10 mouse cellular contexts compared by ENCODE assay signal in the genomic region with DNA sequence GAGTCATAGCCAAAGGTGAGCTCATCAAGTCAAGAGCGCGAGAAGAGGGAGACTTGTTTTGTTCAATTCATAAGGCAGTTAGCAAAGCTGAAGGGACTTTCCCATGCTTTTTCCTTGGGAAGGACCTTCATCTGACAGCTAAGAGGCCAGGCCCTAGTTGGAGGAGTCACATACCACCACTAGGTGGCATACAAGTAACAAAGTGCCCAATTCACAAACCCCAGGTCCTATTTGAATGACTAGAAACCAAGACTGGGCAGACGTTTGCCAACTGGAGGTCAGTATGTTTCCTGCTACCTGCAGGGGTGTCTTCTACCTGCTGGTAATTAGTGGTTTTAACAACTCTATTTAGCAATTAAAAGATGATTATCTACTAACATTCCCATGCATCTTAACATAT. TPM values are rescaled to one million over a fixed set of nuclear protein-coding genes. Genes with fewer than 3 reads are reported as not detected.
A peak's percentile ranks its signal among the peaks of the same experiment; 100 is the strongest.
DNase-seq lines count a peak whose midpoint lies in the region; ATAC-seq and TF ChIP-seq lines count a peak whose summit lies in the region.
"Had no signal": no experiment of that assay in that cellular context is flagged by ENCODE, and none has a peak within 500 bp of the region (broad histone marks: within the 10 kb centered on the region; RNA-seq: fewer than 3 reads in every experiment).

No protein-coding gene starts in this region.

- H3K27ac ChIP-seq in embryonic facial prominence, embryonic 11.5 days (replicated peaks; ENCODE audit: low read depth, low read length): no peak overlapping the region
- H3K27ac ChIP-seq in kidney, adult 2 months (ENCODE audit: insufficient read depth, low read depth, low read length): no peak overlapping the region
- no peak overlapping the region for H3K27ac ChIP-seq in limb, embryonic 10.5 days
- H3K27ac ChIP-seq: neural tube, embryonic 13.5 days had no signal

- intact Hi-C loops in gastrocnemius, postnatal 14 days (cut with DNase I; ENCODE audit: low total_unique reads): loop anchor here (5.0 kb wide), 2 partner anchors 107 to 177 kb away; no protein-coding TSS in a partner anchor

- H3K36me3 ChIP-seq in embryonic facial prominence, embryonic 11.5 days (replicated peaks; ENCODE audit: control insufficient read depth, insufficient read depth, low read depth, low read length): no peaks in the 10 kb centered on the region
- no peaks in the 10 kb centered on the region for H3K36me3 ChIP-seq in kidney, adult 2 months (ENCODE audit: control insufficient read depth, insufficient read depth, low read length)
- no peaks in the 10 kb centered on the region for H3K36me3 ChIP-seq in limb, embryonic 10.5 days
- H3K36me3 ChIP-seq: neural tube, embryonic 13.5 days had no signal

- H3K9ac ChIP-seq in embryonic facial prominence, embryonic 11.5 days (replicated peaks; ENCODE audit: low read length): no peak overlapping the region
- H3K9ac ChIP-seq: neural tube, embryonic 13.5 days had no signal

- peak; percentile 23 for DNase-seq in testis, postnatal 14 days (ENCODE audit: low spot score)
- DNase-seq in testis, postnatal 10 days (ENCODE audit: low spot score): no peak
- peak; percentile 63 for DNase-seq in adrenal gland, postnatal 14 days
- peak; percentile 70 for DNase-seq in embryonic facial prominence, embryonic 11.5 days (ENCODE audit: low spot score)
- DNase-seq in kidney, adult 2 months: peak; percentile 75
- peak; percentile 34 for DNase-seq in limb, embryonic 10.5 days (ENCODE audit: low spot score)
- DNase-seq in right cerebral cortex, adult 2 months (ENCODE audit: low spot score in 2 of 2): peak; percentile 54 to 62
- no peak for DNase-seq in gastrocnemius, postnatal 14 days

- H3K4me1 ChIP-seq in embryonic facial prominence, embryonic 11.5 days (ENCODE audit: control insufficient read depth, insufficient read depth, low read length): no peaks in the 10 kb centered on the region
- no peaks in the 10 kb centered on the region for H3K4me1 ChIP-seq in kidney, adult 2 months (ENCODE audit: control insufficient read depth, insufficient read depth, low read length)
- H3K4me1 ChIP-seq in limb, embryonic 10.5 days: peaks cover 8% of the 10 kb centered on the region

- H3K4me2 ChIP-seq in embryonic facial prominence, embryonic 11.5 days (ENCODE audit: low read depth, low read length): no peak overlapping the region
- H3K4me2 ChIP-seq: neural tube, embryonic 13.5 days had no signal

- H3K9me3 ChIP-seq in embryonic facial prominence, embryonic 11.5 days (replicated peaks; ENCODE audit: control insufficient read depth, low read length): no peaks in the 10 kb centered on the region
- H3K9me3 ChIP-seq in limb, embryonic 10.5 days (replicated peaks): no peaks in the 10 kb centered on the region
- H3K9me3 ChIP-seq: neural tube, embryonic 13.5 days had no signal

- H3K27me3 ChIP-seq in embryonic facial prominence, embryonic 11.5 days (ENCODE audit: control insufficient read depth, insufficient read depth, low read length): peaks cover 9% of the 10 kb centered on the region; the same call in 1 of the 2 replicates
- H3K27me3 ChIP-seq in kidney, adult 2 months (replicated peaks; ENCODE audit: control insufficient read depth, insufficient read depth, low read length): no peaks in the 10 kb centered on the region
- peaks cover 31% of the 10 kb centered on the region for H3K27me3 ChIP-seq in limb, embryonic 10.5 days (ENCODE audit: low read depth, poor library complexity, severe bottlenecking)

- peak; percentile 71 for TF ChIP-seq CTCF in kidney, adult 2 months (conservative IDR thresholded peaks at IDR 0.05; ENCODE audit: insufficient read depth, insufficient read length, low read depth, low read length)

- no peak for ATAC-seq in embryonic facial prominence, embryonic 11.5 days (replicated peaks; ENCODE audit: insufficient number of reproducible peaks, low FRiP score, low TSS enrichment, low read depth)

- WGBS in embryonic facial prominence, embryonic 11.5 days: 40% methylated on average over 3 of the region's 3 CpGs
- WGBS in kidney, adult 2 months: 34% methylated on average over 3 of the region's 3 CpGs
- WGBS in limb, embryonic 10.5 days: 48% methylated on average over 3 of the region's 3 CpGs

- H3K4me3 ChIP-seq in embryonic facial prominence, embryonic 11.5 days (ENCODE audit: low read depth, low read length): no peak overlapping the region
- no peak overlapping the region for H3K4me3 ChIP-seq in kidney, adult 2 months (ENCODE audit: insufficient read depth, low read depth, low read length)
- H3K4me3 ChIP-seq in limb, embryonic 10.5 days: no peak overlapping the region
- H3K4me3 ChIP-seq: neural tube, embryonic 13.5 days had no signal

- no peak for TF ChIP-seq POLR2A in kidney, adult 2 months (IDR thresholded peaks at IDR 0.05; ENCODE audit: low read depth, low read length)

RNA-seq across cellular contexts. Expression of a gene that starts 9.7 kb away (rescaled TPM):
- total RNA-seq in adrenal gland, postnatal 14 days (2021): 2.6 and 17.6 TPM in 2 replicates
- polyA plus RNA-seq in embryonic facial prominence, embryonic 11.5 days (2014; fragmentation: Nextera tagmentation; extraction: Ambion mirVana): not detected in 2 replicates
- 5.3 and 16.2 TPM in 2 replicates for polyA plus RNA-seq in kidney, adult 2 months (2012; rRNA removed)
- polyA plus RNA-seq in limb, embryonic 10.5 days (2016; fragmentation: Nextera tagmentation; extraction: Ambion mirVana): 0.33 and 0.69 TPM in 2 replicates
- total RNA-seq in gastrocnemius, postnatal 14 days (2021): not detected
- polyA plus RNA-seq: neural tube, embryonic 13.5 days had no signal

RNA-seq across cellular contexts. Expression of a gene that starts 12.1 kb away (rescaled TPM):
- total RNA-seq in adrenal gland, postnatal 14 days (2021): not detected in 2 replicates
- polyA plus RNA-seq in embryonic facial prominence, embryonic 11.5 days (2014; fragmentation: Nextera tagmentation; extraction: Ambion mirVana): not detected in 2 replicates
- 0.06 TPM in 1 of 2 replicates, not detected in the other for polyA plus RNA-seq in kidney, adult 2 months (2012; rRNA removed)
- not detected in 2 replicates for polyA plus RNA-seq in limb, embryonic 10.5 days (2016; fragmentation: Nextera tagmentation; extraction: Ambion mirVana)
- not detected for total RNA-seq in gastrocnemius, postnatal 14 days (2021)
- polyA plus RNA-seq: neural tube, embryonic 13.5 days had no signal

RNA-seq across cellular contexts. Expression of a gene that starts 36.1 kb away (rescaled TPM):
- total RNA-seq in adrenal gland, postnatal 14 days (2021): not detected in 2 replicates
- not detected in 2 replicates for polyA plus RNA-seq in embryonic facial prominence, embryonic 11.5 days (2014; fragmentation: Nextera tagmentation; extraction: Ambion mirVana)
- polyA plus RNA-seq in kidney, adult 2 months (2012; rRNA removed): not detected in 2 replicates
- polyA plus RNA-seq in limb, embryonic 10.5 days (2016; fragmentation: Nextera tagmentation; extraction: Ambion mirVana): not detected in 2 replicates
- total RNA-seq in gastrocnemius, postnatal 14 days (2021): not detected
- polyA plus RNA-seq: gonadal fat pad, adult 2 months; neural tube, embryonic 13.5 days had no signal

RNA-seq across cellular contexts. Expression of a gene that starts 48.7 kb away (rescaled TPM):
- 0.19 and 5.1 TPM in 2 replicates for total RNA-seq in adrenal gland, postnatal 14 days (2021)
- not detected in 2 replicates for polyA plus RNA-seq in embryonic facial prominence, embryonic 11.5 days (2014; fragmentation: Nextera tagmentation; extraction: Ambion mirVana)
- polyA plus RNA-seq in kidney, adult 2 months (2012; rRNA removed): 16.9 and 26.4 TPM in 2 replicates
- not detected in 2 replicates for polyA plus RNA-seq in limb, embryonic 10.5 days (2016; fragmentation: Nextera tagmentation; extraction: Ambion mirVana)
- not detected for total RNA-seq in gastrocnemius, postnatal 14 days (2021)
- polyA plus RNA-seq: neural tube, embryonic 13.5 days had no signal

Comparison
In these comparisons a context has a peak if more than half of its experiments do, and no peak if none do; other contexts are left out.
1. DNase-seq: peak in testis, postnatal 14 days (single experiment), adrenal gland, postnatal 14 days (single experiment), embryonic facial prominence, embryonic 11.5 days (single experiment), kidney, adult 2 months (single experiment), limb, embryonic 10.5 days (single experiment) and right cerebral cortex, adult 2 months (2 of 2); none in testis, postnatal 10 days (single experiment) and gastrocnemius, postnatal 14 days (single experiment).